Mouse (Mus musculus) heart, embryonic 13.5 days (tissue): ENCODE results near the gene Tgif1. TPM values are rescaled to one million over a fixed set of nuclear protein-coding genes. Genes with fewer than 3 reads are reported as not detected.

Experiments used
- ATAC-seq: fragments of 200-750 bp; cut with Nextera tagmentation; 2 replicates; pipeline ENCODE4 v1.8.0; 2017; ENCODE audit warnings: moderate TSS enrichment; ENCODE audit not compliant: insufficient number of reproducible peaks, low FRiP score, low TSS enrichment; ENCODE audit errors: extremely low read depth
- H3K27ac ChIP-seq: fragments of 300-500 bp; sonication (generic); replicated peaks from 2 replicates; pipeline ENCODE4 v1.5.1; 2015; ENCODE audit warnings: moderate library complexity, mild to moderate bottlenecking, inconsistent platforms
- H3K27me3 ChIP-seq: fragments of 300-500 bp; sonication (generic); replicated peaks from 2 replicates; pipeline ENCODE4 v1.6.1; 2015; ENCODE audit warnings: mild to moderate bottlenecking, inconsistent platforms
- H3K36me3 ChIP-seq: fragments of 300-500 bp; sonication (generic); 2 replicates; pipeline ENCODE4 v1.6.1; 2015; ENCODE audit warnings: mild to moderate bottlenecking, inconsistent platforms
- H3K4me1 ChIP-seq: fragments of 300-500 bp; sonication (generic); 2 replicates; pipeline ENCODE4 v1.6.1; 2015; ENCODE audit warnings: inconsistent platforms
- H3K4me2 ChIP-seq: fragments of 300-500 bp; sonication (generic); 2 replicates; pipeline ENCODE4 v1.6.1; 2015; ENCODE audit warnings: inconsistent platforms, mild to moderate bottlenecking, moderate library complexity
- H3K4me3 ChIP-seq: fragments of 300-500 bp; sonication (generic); 2 replicates; pipeline ENCODE4 v1.5.1; 2015; ENCODE audit warnings: moderate library complexity, mild to moderate bottlenecking, inconsistent platforms
- H3K9ac ChIP-seq: fragments of 300-500 bp; sonication (generic); 2 replicates; pipeline ENCODE4 v1.6.1; 2015; ENCODE audit warnings: inconsistent platforms, mild to moderate bottlenecking, moderate library complexity
- H3K9me3 ChIP-seq: fragments of 300-500 bp; sonication (generic); 2 replicates; pipeline ENCODE4 v1.6.1; 2016; ENCODE audit warnings: inconsistent platforms
- WGBS: fragments of 180-500 bp; shearing (Covaris S2); methylation state at CpG from one replicate; pipeline ENCODE4 v1.1.7; 2015; ENCODE audit warnings: mixed read lengths; 5-methylcytosine and 5-hydroxymethylcytosine counted together
- polyA plus RNA-seq: library from polyadenylated mRNA; unstranded; fragments of >200 nt; fragmentation: Nextera tagmentation; extraction: Ambion mirVana; gene quantifications from 2 replicates; pipeline ENCODE4 v1.2.1, GENCODE M21; 2015

Tgif1 gene
- polyA plus RNA-seq, 1 experiment from 2014 or later: 25.4 TPM

DNA sequence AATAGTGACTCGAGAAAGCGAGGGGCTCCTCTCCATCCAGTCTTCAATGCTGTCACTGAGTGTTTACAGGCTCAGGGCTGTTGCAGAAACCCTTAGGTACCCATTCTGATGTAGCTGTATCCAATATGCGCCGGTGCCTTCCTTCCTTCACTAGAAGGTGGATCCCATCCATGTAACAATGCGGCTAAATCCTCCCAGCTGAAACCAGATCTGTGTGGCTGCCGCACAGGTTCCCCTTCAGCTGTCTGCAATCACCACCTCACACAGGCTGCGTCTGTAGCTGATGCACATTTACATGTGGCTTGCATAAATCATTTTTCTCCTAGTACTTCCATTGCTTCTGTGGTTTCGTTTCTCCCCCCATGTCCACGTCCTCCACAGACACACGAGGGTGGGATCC is 28.6 kb upstream of the Tgif1 start:
- Histone ChIP-seq H3K4me1 (no peaks in the 10 kb centered on the region), H3K4me2 (no peak overlapping the region), H3K36me3 (no peaks in the 10 kb centered on the region), H3K4me3 (no peak overlapping the region), H3K27me3 (no peaks in the 10 kb centered on the region), H3K27ac (no peak overlapping the region), H3K9ac (no peak overlapping the region), H3K9me3 (no peaks in the 10 kb centered on the region)
- WGBS: 80% methylated on average over 10 of the region's 10 CpGs
- no peak for ATAC-seq

- H3K9ac ChIP-seq: no peak overlapping the region
- WGBS: 57% methylated on average over 7 of the region's 7 CpGs
- no peak overlapping the region for H3K27ac ChIP-seq
- H3K36me3 ChIP-seq: no peaks in the 10 kb centered on the region
- H3K9me3 ChIP-seq: no peaks in the 10 kb centered on the region
- H3K4me3 ChIP-seq: no peak overlapping the region
- no peak for ATAC-seq
- no peaks in the 10 kb centered on the region for H3K27me3 ChIP-seq
- no peaks in the 10 kb centered on the region for H3K4me1 ChIP-seq
- H3K4me2 ChIP-seq: no peak overlapping the region
Measured at GRCm38 (mm10) chr17:70881194-70881593, 27.8 kb upstream of the Tgif1 start.

- H3K4me1 ChIP-seq: peaks cover 6% of the 10 kb centered on the region
- no peaks in the 10 kb centered on the region for H3K36me3 ChIP-seq
- no peaks in the 10 kb centered on the region for H3K9me3 ChIP-seq
- no peak overlapping the region for H3K27ac ChIP-seq
- no peak overlapping the region for H3K9ac ChIP-seq
- no peak for ATAC-seq
- H3K4me3 ChIP-seq: no peak overlapping the region
- no peaks in the 10 kb centered on the region for H3K27me3 ChIP-seq
- H3K4me2 ChIP-seq: no peak overlapping the region
Measured at GRCm38 (mm10) chr17:70878237-70878636, 24.9 kb upstream of the Tgif1 start.

GRCm38 (mm10) chr17:70873778-70874124 is 20.4 kb upstream of the Tgif1 start:
- H3K9me3 ChIP-seq: no peaks in the 10 kb centered on the region
- peak overlapping the region; percentile 41 for H3K4me3 ChIP-seq
- no peaks in the 10 kb centered on the region for H3K36me3 ChIP-seq
- peaks cover 19% of the 10 kb centered on the region for H3K4me1 ChIP-seq
- no peaks in the 10 kb centered on the region for H3K27me3 ChIP-seq
- H3K4me2 ChIP-seq: peak overlapping the region; percentile 65
- no peak for ATAC-seq
- H3K9ac ChIP-seq: peak overlapping the region; percentile 47
- H3K27ac ChIP-seq: no peak overlapping the region
- whole genome bisulfite sequencing: 42% methylated on average over 7 of the region's 7 CpGs

DNA sequence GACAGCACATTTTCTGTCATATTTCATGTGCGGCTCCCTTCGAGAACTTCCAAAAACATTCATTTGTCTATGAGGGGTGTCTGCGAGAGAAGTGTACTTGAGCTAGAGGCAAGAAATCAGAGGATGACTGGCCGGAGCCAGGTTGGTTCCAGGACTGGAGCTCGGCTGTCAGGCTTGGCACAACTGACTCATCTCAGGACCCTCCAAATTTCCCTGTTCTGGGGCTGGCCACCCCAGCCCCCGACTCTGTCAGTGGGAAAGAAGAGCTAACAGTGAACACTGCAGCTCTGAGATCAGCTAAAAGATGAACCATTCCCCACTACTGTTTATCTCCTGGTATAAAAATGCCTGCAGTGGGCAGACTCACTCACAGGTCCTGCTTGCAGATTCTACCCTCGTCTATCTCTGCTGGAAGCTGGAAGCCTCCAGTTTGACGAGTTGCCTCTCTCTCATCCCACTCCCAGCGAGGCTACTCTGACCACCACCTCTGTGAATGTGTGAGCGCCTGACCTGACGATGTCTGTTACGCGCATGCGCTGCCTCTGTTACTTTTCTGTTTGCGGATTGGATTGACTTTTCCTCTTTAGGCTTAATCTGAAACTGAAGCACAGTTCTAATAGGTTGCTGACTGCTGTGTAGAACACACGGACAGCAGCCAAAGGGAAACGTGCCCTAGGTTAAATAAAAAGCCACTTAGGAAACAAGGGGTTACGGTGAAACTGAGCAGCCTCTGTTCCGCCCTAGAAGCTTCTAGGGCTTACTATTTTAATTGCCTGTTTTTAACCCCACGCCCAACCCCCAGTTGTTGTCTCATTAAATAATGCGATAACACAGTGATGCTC is 19.8 kb upstream of the Tgif1 start:
- H3K9ac ChIP-seq: peak overlapping the region; percentile 47
- WGBS: 32% methylated on average over 21 of the region's 21 CpGs

DNA sequence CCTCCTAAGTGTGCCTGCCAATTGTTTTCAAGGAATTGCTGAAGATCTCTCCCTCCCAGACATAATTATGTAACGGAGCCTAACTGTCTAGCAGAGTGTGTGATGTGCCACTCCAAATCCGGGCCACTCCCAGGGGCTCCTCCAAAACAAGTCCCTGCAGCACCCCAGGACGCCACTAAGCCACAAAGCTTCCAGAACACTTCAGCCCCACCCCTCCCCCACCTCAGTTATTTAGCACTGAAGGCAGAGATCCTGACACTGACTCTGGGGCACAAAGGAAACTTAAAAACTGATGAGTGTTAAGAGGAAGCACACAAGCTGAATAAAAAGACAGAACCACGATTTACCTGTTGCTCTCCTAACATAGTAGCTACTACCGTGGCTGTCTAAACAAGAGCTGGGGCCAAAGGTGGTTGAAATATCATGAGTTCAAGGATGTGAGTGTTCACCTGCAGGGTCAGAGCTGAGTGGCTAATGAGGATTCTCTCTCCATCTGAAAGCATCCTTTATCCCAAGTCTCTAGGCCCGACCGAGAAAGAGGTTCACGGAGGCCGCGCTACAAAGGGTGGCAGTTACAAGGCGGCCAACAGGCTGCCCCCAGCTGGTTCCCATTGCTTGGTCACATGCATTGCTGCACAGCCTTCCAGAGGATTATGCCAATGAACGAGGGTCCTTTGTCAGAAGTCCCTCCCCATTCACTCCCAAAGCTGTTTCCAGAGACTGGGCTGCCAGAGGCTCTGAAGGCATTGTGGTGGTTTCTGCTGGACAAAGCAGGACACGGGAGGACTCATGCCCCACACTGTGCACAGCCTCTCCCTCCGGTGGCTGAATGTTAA is 19.0 kb upstream of the Tgif1 start:
- no peak overlapping the region for H3K27ac ChIP-seq
- no peaks in the 10 kb centered on the region for H3K9me3 ChIP-seq
- no peaks in the 10 kb centered on the region for H3K27me3 ChIP-seq
- peaks cover 19% of the 10 kb centered on the region for H3K4me1 ChIP-seq
- no peak overlapping the region for H3K4me3 ChIP-seq
- no peak for ATAC-seq
- WGBS: 20% methylated on average over 14 of the region's 14 CpGs
- no peaks in the 10 kb centered on the region for H3K36me3 ChIP-seq
- H3K4me2 ChIP-seq: peak overlapping the region; percentile 65
- 0 out of 2 replicates have a peak overlapping the region, but pooled peaks have one; percentile 30 for H3K9ac ChIP-seq

More for the DNA sequence above, 19.8 kb upstream of the Tgif1 start:
- Histone ChIP-seq H3K27me3 (no peaks in the 10 kb centered on the region), H3K4me3 (peak overlapping the region; percentile 41), H3K4me1 (peaks cover 19% of the 10 kb centered on the region), H3K4me2 (peak overlapping the region; percentile 65), H3K36me3 (no peaks in the 10 kb centered on the region), H3K9me3 (no peaks in the 10 kb centered on the region), H3K27ac (no peak overlapping the region)
- no peak for ATAC-seq

DNA sequence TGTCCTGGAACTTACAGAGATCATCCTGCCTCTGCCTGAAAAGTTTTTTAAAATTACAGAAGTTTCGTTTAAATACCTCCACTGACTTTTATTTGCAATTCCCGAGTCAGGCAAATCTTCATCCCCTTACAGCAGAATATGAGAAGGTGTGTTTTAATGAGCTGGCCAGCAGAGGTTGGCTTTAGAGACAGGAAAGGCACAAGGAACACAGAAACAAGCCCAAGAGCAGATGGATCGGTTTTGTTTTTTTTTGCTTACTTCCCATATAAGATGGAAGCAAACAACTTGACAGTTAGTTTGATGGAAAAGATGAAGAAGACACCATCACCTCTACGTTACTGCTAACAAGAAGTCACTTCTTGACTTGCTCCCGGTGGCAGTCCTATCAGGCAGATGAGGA is 18.3 kb upstream of the Tgif1 start:
- H3K27ac ChIP-seq: no peak overlapping the region
- ATAC-seq: no peak
- H3K4me2 ChIP-seq: no peak overlapping the region
- no peaks in the 10 kb centered on the region for H3K27me3 ChIP-seq
- no peaks in the 10 kb centered on the region for H3K9me3 ChIP-seq
- H3K9ac ChIP-seq: no peak overlapping the region
- no peaks in the 10 kb centered on the region for H3K36me3 ChIP-seq
- 57% methylated on average over 5 of the region's 5 CpGs for WGBS
- no peak overlapping the region for H3K4me3 ChIP-seq
- peaks cover 19% of the 10 kb centered on the region for H3K4me1 ChIP-seq

DNA sequence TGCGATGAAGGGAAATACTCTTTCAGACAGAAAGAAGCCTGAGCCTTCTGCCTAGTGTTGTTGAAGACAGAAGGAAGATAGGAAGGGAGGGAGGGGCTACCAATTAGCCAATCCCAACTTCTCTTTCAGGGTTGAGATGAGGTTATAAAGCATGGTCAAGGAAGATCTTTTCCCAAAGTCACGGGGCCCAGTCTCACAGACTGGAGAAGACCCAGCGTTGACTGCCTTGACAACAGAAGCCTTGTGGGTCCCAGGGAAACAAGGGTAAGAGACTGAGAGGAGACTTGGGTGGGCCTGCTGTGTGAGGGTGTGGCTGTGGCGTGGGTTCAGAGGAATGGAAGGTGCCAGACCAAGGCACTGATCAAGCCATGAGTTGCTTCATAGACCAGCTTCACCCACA is 17.2 kb upstream of the Tgif1 start:
- no peak overlapping the region for H3K9ac ChIP-seq
- no peak for ATAC-seq
- no peaks in the 10 kb centered on the region for H3K36me3 ChIP-seq
- no peaks in the 10 kb centered on the region for H3K27me3 ChIP-seq
- no peaks in the 10 kb centered on the region for H3K9me3 ChIP-seq
- H3K27ac ChIP-seq: no peak overlapping the region
- no peak overlapping the region for H3K4me2 ChIP-seq
- H3K4me3 ChIP-seq: no peak overlapping the region
- WGBS: 77% methylated on average over 4 of the region's 4 CpGs
- H3K4me1 ChIP-seq: peaks cover 19% of the 10 kb centered on the region

DNA sequence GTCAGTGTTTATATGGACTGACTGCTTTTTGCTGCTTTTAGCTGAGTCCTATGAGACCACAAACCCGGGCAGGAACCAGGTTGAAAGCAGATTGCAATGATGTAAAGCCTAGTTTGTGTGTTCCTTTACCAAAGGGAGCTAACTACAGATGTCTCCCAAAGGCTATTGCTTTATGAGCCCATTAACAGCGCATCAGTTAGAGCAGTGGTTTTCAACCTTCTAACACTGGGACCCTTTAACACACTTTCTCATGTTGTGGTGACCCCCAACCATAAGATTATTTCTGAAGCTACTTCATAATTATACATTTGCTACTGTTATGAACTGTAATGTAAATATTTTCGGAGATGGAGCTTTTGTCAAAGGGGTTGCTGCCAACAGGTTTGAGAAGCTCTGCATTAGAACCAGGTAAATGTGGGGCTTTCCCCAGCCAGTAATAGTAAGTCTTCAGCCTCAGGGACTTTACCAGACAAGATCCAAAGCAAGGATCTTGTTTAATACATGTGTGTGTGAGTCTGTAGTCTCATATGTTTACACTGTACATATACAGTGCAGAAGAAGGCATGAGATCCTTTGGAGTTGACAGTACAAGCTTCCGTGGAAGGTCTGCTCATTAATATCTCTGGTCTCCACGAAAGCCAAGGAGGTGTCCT is 15.4 kb upstream of the Tgif1 start:
- no peak overlapping the region for H3K4me2 ChIP-seq
- no peak overlapping the region for H3K9ac ChIP-seq
- no peaks in the 10 kb centered on the region for H3K36me3 ChIP-seq
- no peak overlapping the region for H3K4me3 ChIP-seq
- no peaks in the 10 kb centered on the region for H3K9me3 ChIP-seq
- H3K4me1 ChIP-seq: peaks cover 17% of the 10 kb centered on the region
- no peak for ATAC-seq
- H3K27ac ChIP-seq: no peak overlapping the region
- H3K27me3 ChIP-seq: no peaks in the 10 kb centered on the region
- 73% methylated on average over 5 of the region's 5 CpGs for WGBS

- H3K4me1 ChIP-seq: no peaks in the 10 kb centered on the region
- H3K4me2 ChIP-seq: no peak overlapping the region
- H3K27ac ChIP-seq: no peak overlapping the region
- H3K4me3 ChIP-seq: no peak overlapping the region
- 83% methylated on average over 6 of the region's 6 CpGs for WGBS
- H3K27me3 ChIP-seq: no peaks in the 10 kb centered on the region
- H3K36me3 ChIP-seq: no peaks in the 10 kb centered on the region
- no peak overlapping the region for H3K9ac ChIP-seq
- 0 out of 2 replicates have a peak, but pooled peaks cover 3% of the 10 kb centered on the region for H3K9me3 ChIP-seq
- ATAC-seq: no peak
Measured at GRCm38 (mm10) chr17:70866538-70867114, 13.3 kb upstream of the Tgif1 start.

DNA sequence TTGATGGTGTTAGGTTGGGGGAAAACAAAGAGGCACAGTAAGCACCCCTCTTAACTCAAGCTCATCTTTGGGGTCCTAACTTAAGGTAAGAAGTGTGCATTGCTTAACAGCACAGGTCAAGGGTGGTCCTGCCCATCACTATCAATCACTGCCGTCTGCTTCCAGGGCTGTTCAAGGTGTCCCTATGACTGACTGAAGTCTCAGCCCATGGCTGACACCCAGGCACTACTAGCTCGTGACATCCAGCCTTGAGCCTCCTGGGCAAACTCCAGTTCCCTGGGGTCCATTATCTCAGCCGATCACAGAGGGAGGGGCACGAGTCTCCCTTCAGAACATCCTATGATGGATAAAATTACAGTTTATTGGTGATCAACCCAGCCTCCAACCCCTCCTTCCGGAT is 12.7 kb upstream of the Tgif1 start:
- Histone ChIP-seq H3K4me1 (no peaks in the 10 kb centered on the region), H3K27ac (no peak overlapping the region), H3K27me3 (no peaks in the 10 kb centered on the region), H3K9ac (no peak overlapping the region), H3K4me3 (no peak overlapping the region), H3K9me3 (0 out of 2 replicates have a peak, but pooled peaks cover 3% of the 10 kb centered on the region), H3K4me2 (no peak overlapping the region), H3K36me3 (no peaks in the 10 kb centered on the region)
- ATAC-seq: no peak
- 76% methylated on average over 5 of the region's 5 CpGs for WGBS
